20 mouse cellular contexts compared by ENCODE assay signal in genomic region chr1:119301931-119302330, GRCm38 (mm10).
A peak's percentile ranks its signal among the peaks of the same experiment; 100 is the strongest.
DNase-seq lines count a peak whose midpoint lies in the region; ATAC-seq lines count a peak whose summit lies in the region.
"Had no signal": no experiment of that assay in that cellular context is flagged by ENCODE, and none has a peak within 500 bp of the region (broad histone marks: within the 10 kb centered on the region; RNA-seq: fewer than 3 reads in every experiment).

No protein-coding gene starts in this region.

- H3K4me3 ChIP-seq in midbrain, embryonic 11.5 days (ENCODE audit: low read depth, low read length), result no peak overlapping the region
- no peak overlapping the region for H3K4me3 ChIP-seq in midbrain, embryonic 14.5 days (replicated peaks; ENCODE audit: low read depth, low read length)
- H3K4me3 ChIP-seq: embryonic facial prominence, embryonic 10.5 days; embryonic facial prominence, embryonic 12.5 days; forebrain, embryonic 13.5 days; forebrain, embryonic 15.5 days had no signal

- no peak for ATAC-seq in midbrain, embryonic 11.5 days (ENCODE audit: low FRiP score)
- no peak for ATAC-seq in midbrain, embryonic 14.5 days (ENCODE audit: low FRiP score, low TSS enrichment)
- ATAC-seq: activated CD4-positive, CD25-positive, alpha-beta regulatory T cell, adult 4 months; CD4-positive, CD25-positive, alpha-beta regulatory T cell, adult 4 months; forebrain, embryonic 13.5 days; forebrain, embryonic 15.5 days; forebrain, postnatal 0 days; Patski had no signal

- H3K4me2 ChIP-seq in midbrain, embryonic 11.5 days, result no peak overlapping the region
- H3K4me2 ChIP-seq in midbrain, embryonic 14.5 days (ENCODE audit: low read length), result no peak overlapping the region
- H3K4me2 ChIP-seq: embryonic facial prominence, embryonic 12.5 days; forebrain, embryonic 13.5 days; forebrain, embryonic 15.5 days had no signal

- no peak overlapping the region for H3K27ac ChIP-seq in midbrain, embryonic 11.5 days (ENCODE audit: low read depth, low read length)
- H3K27ac ChIP-seq in midbrain, embryonic 14.5 days (replicated peaks; ENCODE audit: low read depth, low read length), result no peak overlapping the region
- H3K27ac ChIP-seq: embryonic facial prominence, embryonic 10.5 days; embryonic facial prominence, embryonic 12.5 days; forebrain, embryonic 13.5 days; forebrain, embryonic 15.5 days had no signal

- H3K27me3 ChIP-seq in midbrain, embryonic 11.5 days (ENCODE audit: control insufficient read depth, insufficient read depth, low read length), result peaks cover 43% of the 10 kb centered on the region
- peaks cover 11% of the 10 kb centered on the region; the same call in 1 of the 2 replicates for H3K27me3 ChIP-seq in midbrain, embryonic 14.5 days (ENCODE audit: control insufficient read depth, insufficient read depth, low read length)
- H3K27me3 ChIP-seq: CH12.LX; embryonic facial prominence, embryonic 12.5 days; forebrain, embryonic 13.5 days; forebrain, embryonic 15.5 days; Patski had no signal

- peak; percentile 69 for DNase-seq in midbrain, embryonic 11.5 days (ENCODE audit: low spot score, missing footprints)
- no peak for DNase-seq in midbrain, embryonic 14.5 days
- peak; percentile 58 for DNase-seq in ES-CJ7 (ENCODE audit: low read depth, low spot score)
- no peak for DNase-seq in embryo, embryonic 10.5 days (ENCODE audit: low spot score)
- DNase-seq in gastrocnemius, postnatal 4 days (ENCODE audit: low spot score in 2 of 2), result no peak
- DNase-seq: B cell, adult 2 months; cerebellum, adult 11-12 months; cerebellum, adult 2 months; cerebellum, adult 9-10 months; cerebellum, postnatal 25 days; forebrain, postnatal 0 days had no signal

- peaks cover 25% of the 10 kb centered on the region for H3K4me1 ChIP-seq in midbrain, embryonic 11.5 days (ENCODE audit: control insufficient read depth, insufficient read depth, low read length)
- peaks cover 6% of the 10 kb centered on the region; the same call in 1 of the 2 replicates for H3K4me1 ChIP-seq in midbrain, embryonic 14.5 days (ENCODE audit: control insufficient read depth, insufficient read depth, low read length)

- no peaks in the 10 kb centered on the region for H3K36me3 ChIP-seq in midbrain, embryonic 11.5 days (ENCODE audit: control insufficient read depth, insufficient read depth, low read length)
- no peaks in the 10 kb centered on the region for H3K36me3 ChIP-seq in midbrain, embryonic 14.5 days (ENCODE audit: control insufficient read depth, insufficient read depth, low read length)
- H3K36me3 ChIP-seq: embryonic facial prominence, embryonic 10.5 days; embryonic facial prominence, embryonic 12.5 days; forebrain, embryonic 15.5 days; G1E had no signal

- H3K9me3 ChIP-seq in midbrain, embryonic 11.5 days (ENCODE audit: control insufficient read depth, low read length), result no peaks in the 10 kb centered on the region
- H3K9me3 ChIP-seq in midbrain, embryonic 14.5 days (ENCODE audit: control insufficient read depth, low read length), result no peaks in the 10 kb centered on the region
- H3K9me3 ChIP-seq: embryonic facial prominence, embryonic 10.5 days; embryonic facial prominence, embryonic 12.5 days; forebrain, embryonic 13.5 days; forebrain, embryonic 15.5 days had no signal

- no peak overlapping the region for H3K9ac ChIP-seq in midbrain, embryonic 11.5 days (ENCODE audit: low read length)
- H3K9ac ChIP-seq in midbrain, embryonic 14.5 days (replicated peaks; ENCODE audit: low read length), result no peak overlapping the region
- H3K9ac ChIP-seq: embryonic facial prominence, embryonic 12.5 days; forebrain, embryonic 13.5 days; forebrain, embryonic 15.5 days; forebrain, postnatal 0 days had no signal

- 94% methylated on average over 7 of the region's 7 CpGs for WGBS in midbrain, embryonic 11.5 days
- WGBS in midbrain, embryonic 14.5 days, result 87% methylated on average over 7 of the region's 7 CpGs

Comparison
In these comparisons a context has a peak if more than half of its experiments do, and no peak if none do; other contexts are left out.
1. DNase-seq: peak in midbrain, embryonic 11.5 days (single experiment) and ES-CJ7 (single experiment); none in midbrain, embryonic 14.5 days (single experiment), embryo, embryonic 10.5 days (single experiment) and gastrocnemius, postnatal 4 days (0 of 2).